Mouse (Mus musculus): ENCODE measurements around the gene Fuk. TPM values are rescaled to one million over a fixed set of nuclear protein-coding genes. Genes with fewer than 3 reads are reported as not detected.
A peak's percentile ranks its signal among the peaks of the same experiment; 100 is the strongest.

Fuk gene
- polyA plus RNA-seq (2012; rRNA removed): 12.9 and 15.6 TPM in 2 replicates

DNA sequence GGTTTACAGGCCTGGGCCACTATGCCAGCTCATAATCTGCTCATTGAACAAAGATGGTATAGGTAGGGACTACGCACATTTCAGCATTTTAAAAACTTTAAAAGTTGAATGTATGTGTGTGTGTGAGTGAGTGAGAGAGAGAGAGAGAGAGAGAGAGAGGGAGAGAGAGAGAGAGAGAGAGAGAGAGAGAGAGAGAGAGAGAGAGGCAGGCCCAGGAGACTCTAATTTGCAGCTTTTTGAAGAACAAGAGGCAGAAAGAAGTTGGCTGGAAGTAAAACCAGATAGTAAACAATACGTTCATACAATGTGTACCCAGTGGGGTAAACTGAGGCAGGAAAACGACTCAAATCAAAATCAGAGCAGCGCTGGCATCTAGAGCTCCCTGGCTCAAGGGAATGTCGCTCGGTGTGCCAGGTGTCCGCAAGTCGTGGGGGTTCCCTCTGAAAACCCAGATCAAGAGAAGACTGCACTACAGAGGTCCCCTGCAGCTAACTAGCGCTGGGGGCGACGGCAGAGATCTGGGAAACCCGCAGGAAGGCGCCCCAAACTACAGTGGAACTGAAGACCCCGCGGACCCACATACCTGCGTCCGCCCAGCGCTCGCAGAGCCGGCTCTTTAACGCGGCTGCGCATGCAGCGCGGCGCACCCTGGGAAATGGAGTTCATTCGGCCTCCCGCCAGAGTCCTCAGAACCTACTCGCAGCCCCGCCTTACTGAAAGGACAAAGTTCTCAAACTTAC, at the start of gene Fuk:
Gene Fuk (minus strand): TSS at position 650 of the 740 bp plus-strand sequence.
- TF ChIP-seq POLR2A (IDR thresholded peaks at IDR 0.05; ENCODE audit: low read depth, low read length) (no peak), CTCF (IDR thresholded peaks at IDR 0.05; ENCODE audit: extremely low read depth, insufficient read depth, insufficient read length, insufficient replicate concordance) (no peak)
- peak within 1 kb of the TSS; percentile 28; the same call in 1 of the 2 replicates for H3K27ac ChIP-seq (ENCODE audit: insufficient read depth, low read length)
- WGBS: 3% methylated on average over 30 of the region's 30 CpGs

DNA sequence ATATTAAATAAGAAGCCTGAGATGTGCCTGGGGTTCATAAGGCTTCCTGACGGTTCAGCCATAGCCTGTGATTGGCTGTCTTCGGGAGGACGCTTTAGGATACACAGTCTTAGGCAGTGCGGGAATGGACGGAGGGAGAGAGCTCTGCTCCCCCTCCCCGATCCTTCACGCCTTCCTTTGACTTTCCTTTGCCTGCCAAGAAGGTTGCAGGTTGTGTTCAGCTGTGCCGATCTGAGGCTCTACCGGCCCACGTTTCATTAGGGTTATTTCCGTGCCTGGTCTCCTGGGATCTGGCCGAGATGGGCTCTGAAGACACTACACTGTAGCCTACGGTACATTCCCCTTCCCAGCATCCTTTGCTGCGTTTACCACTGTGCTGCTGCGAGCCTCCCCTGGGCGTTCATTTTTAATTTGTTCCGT, 47.8 kb upstream of the Fuk start:
- peaks cover 5% of the 10 kb centered on the region; the same call in 1 of the 2 replicates for H3K4me1 ChIP-seq (ENCODE audit: control insufficient read depth, insufficient read depth, insufficient read length)
- peak overlapping the region; percentile 6; the same call in 1 of the 2 replicates for H3K27ac ChIP-seq (ENCODE audit: insufficient read depth, low read length)
- H3K27me3 ChIP-seq (ENCODE audit: control insufficient read depth, insufficient read depth, low read length): no peaks in the 10 kb centered on the region
- 42% methylated on average over 17 of the region's 17 CpGs for WGBS
- H3K36me3 ChIP-seq (ENCODE audit: control insufficient read depth, insufficient read depth, low read length): no peaks in the 10 kb centered on the region
- TF ChIP-seq CTCF (IDR thresholded peaks at IDR 0.05; ENCODE audit: extremely low read depth, insufficient read depth, insufficient read length, insufficient replicate concordance): no peak
- no peak for TF ChIP-seq POLR2A (IDR thresholded peaks at IDR 0.05; ENCODE audit: low read depth, low read length)
- peak overlapping the region; percentile 21; the same call in 1 of the 2 replicates for H3K4me3 ChIP-seq (ENCODE audit: extremely low read depth, insufficient read depth, insufficient read length)
- peak in 1 of 2 experiments; percentile 74 for DNase-seq (ENCODE audit: low read depth in 1 of 2, low spot score in 2 of 2)

More for the DNA sequence above, at the start of gene Fuk:
- no peaks in the 10 kb centered on the region for H3K4me1 ChIP-seq (ENCODE audit: control insufficient read depth, insufficient read depth, insufficient read length)
- H3K4me3 ChIP-seq (ENCODE audit: extremely low read depth, insufficient read depth, insufficient read length): peak within 1 kb of the TSS; percentile 98
- 0 out of 2 replicates have a peak, but pooled peaks cover 2% of the 10 kb centered on the region for H3K36me3 ChIP-seq (ENCODE audit: control insufficient read depth, insufficient read depth, low read length)
- peak in 1 of 2 experiments; percentile 82 for DNase-seq (ENCODE audit: low read depth in 1 of 2, low spot score in 2 of 2)
- H3K27me3 ChIP-seq (ENCODE audit: control insufficient read depth, insufficient read depth, low read length): no peaks in the 10 kb centered on the region

DNA sequence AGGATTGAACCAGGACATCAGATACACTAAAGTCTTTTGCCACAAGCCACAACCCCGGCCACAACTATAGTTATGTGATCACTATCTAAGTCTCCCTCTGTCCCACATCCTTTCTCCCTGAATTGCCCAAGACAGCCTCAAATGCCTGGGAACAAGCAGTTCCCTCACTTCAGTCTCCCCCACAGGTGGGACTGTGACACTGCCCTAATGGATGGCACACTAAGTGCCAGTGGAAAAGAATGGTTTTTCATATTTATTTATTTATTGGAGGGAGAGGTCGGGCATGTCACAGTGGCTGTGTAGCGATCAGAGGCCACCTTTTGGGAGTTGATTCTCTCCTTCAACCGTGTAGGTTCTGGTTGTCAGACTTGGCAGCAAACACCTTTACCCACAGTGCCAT, 43.4 kb upstream of the Fuk start:
- no peak for DNase-seq (ENCODE audit: low read depth in 1 of 2, low spot score in 2 of 2)
- no peaks in the 10 kb centered on the region for H3K27me3 ChIP-seq (ENCODE audit: control insufficient read depth, insufficient read depth, low read length)
- H3K4me3 ChIP-seq (ENCODE audit: extremely low read depth, insufficient read depth, insufficient read length): no peak overlapping the region
- no peak overlapping the region for H3K27ac ChIP-seq (ENCODE audit: insufficient read depth, low read length)
- 66% methylated on average over 4 of the region's 4 CpGs for WGBS
- H3K4me1 ChIP-seq (ENCODE audit: control insufficient read depth, insufficient read depth, insufficient read length): peaks cover 11% of the 10 kb centered on the region; the same call in 1 of the 2 replicates
- no peaks in the 10 kb centered on the region for H3K36me3 ChIP-seq (ENCODE audit: control insufficient read depth, insufficient read depth, low read length)
- no peak for TF ChIP-seq POLR2A (IDR thresholded peaks at IDR 0.05; ENCODE audit: low read depth, low read length)
- TF ChIP-seq CTCF (IDR thresholded peaks at IDR 0.05; ENCODE audit: extremely low read depth, insufficient read depth, insufficient read length, insufficient replicate concordance): no peak

DNA sequence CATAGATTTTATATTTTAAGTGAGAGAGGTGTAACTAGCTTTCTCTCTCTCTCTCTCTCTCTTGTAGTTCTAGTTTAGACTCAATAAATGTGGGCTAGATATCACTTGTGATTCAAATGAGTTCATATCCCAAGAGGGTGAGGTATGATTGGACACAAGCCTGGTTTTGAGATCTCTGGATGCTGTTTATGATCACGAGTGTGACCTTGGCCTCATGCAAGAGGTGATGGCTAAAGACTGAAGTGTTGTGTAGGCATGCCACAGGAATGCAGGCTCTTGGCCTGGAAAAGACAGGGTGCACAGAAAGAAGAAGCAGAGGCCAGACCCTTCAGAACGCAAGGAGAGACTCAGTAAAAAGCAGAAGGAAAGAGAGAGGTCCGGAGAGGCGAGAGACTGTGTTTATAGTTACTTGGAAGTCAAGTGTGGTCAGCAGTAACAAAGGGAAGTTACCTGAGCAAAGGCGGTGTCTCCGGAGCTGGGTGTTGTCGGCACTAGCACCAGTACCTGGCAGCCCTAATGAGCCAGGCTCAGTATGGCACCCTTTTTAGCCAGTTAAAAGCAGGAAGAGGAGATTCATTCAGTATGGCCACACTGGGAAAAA, 42.1 kb upstream of the Fuk start:
- DNase-seq (ENCODE audit: low read depth in 1 of 2, low spot score in 2 of 2): no peak
- Histone ChIP-seq H3K36me3 (ENCODE audit: control insufficient read depth, insufficient read depth, low read length) (no peaks in the 10 kb centered on the region), H3K4me1 (ENCODE audit: control insufficient read depth, insufficient read depth, insufficient read length) (peaks cover 7% of the 10 kb centered on the region; the same call in 1 of the 2 replicates), H3K4me3 (ENCODE audit: extremely low read depth, insufficient read depth, insufficient read length) (no peak overlapping the region), H3K27ac (ENCODE audit: insufficient read depth, low read length) (no peak overlapping the region), H3K27me3 (ENCODE audit: control insufficient read depth, insufficient read depth, low read length) (no peaks in the 10 kb centered on the region)
- TF ChIP-seq CTCF (IDR thresholded peaks at IDR 0.05; ENCODE audit: extremely low read depth, insufficient read depth, insufficient read length, insufficient replicate concordance) (no peak), POLR2A (IDR thresholded peaks at IDR 0.05; ENCODE audit: low read depth, low read length) (no peak)
- 19% methylated on average over 7 of the region's 7 CpGs for WGBS

DNA sequence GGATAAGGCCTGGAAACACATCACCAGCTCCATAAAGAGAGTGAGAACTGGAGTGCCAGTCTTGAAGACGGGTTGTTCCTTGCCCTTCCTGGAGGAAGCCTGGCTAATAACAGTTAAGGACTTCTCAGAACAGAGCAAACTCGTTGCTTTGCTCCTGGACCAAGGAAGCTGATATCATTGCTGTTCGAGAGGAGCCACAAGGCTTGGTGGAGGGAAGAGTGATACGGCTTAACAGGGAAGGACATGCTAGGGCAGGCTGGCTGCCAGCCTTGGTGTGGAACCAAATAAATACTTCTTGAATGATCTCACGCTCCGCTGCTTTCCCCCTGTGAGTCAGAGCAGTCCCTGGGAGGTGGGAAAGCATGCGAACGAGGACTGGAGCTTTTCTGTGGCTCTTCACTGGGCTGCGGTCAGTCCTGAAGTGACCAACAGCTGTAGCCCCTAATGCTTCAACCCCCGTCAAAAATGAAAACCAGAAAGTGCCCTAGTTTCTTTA, 39.2 kb upstream of the Fuk start:
- H3K27me3 ChIP-seq (ENCODE audit: control insufficient read depth, insufficient read depth, low read length): no peaks in the 10 kb centered on the region
- H3K27ac ChIP-seq (ENCODE audit: insufficient read depth, low read length): no peak overlapping the region
- WGBS: 49% methylated on average over 10 of the region's 10 CpGs
- peaks cover 20% of the 10 kb centered on the region; the same call in 1 of the 2 replicates for H3K4me1 ChIP-seq (ENCODE audit: control insufficient read depth, insufficient read depth, insufficient read length)
- no peak overlapping the region for H3K4me3 ChIP-seq (ENCODE audit: extremely low read depth, insufficient read depth, insufficient read length)
- DNase-seq (ENCODE audit: low read depth in 1 of 2, low spot score in 2 of 2): peak in 1 of 2 experiments; percentile 21
- TF ChIP-seq POLR2A (IDR thresholded peaks at IDR 0.05; ENCODE audit: low read depth, low read length): no peak
- no peak for TF ChIP-seq CTCF (IDR thresholded peaks at IDR 0.05; ENCODE audit: extremely low read depth, insufficient read depth, insufficient read length, insufficient replicate concordance)
- no peaks in the 10 kb centered on the region for H3K36me3 ChIP-seq (ENCODE audit: control insufficient read depth, insufficient read depth, low read length)

DNA sequence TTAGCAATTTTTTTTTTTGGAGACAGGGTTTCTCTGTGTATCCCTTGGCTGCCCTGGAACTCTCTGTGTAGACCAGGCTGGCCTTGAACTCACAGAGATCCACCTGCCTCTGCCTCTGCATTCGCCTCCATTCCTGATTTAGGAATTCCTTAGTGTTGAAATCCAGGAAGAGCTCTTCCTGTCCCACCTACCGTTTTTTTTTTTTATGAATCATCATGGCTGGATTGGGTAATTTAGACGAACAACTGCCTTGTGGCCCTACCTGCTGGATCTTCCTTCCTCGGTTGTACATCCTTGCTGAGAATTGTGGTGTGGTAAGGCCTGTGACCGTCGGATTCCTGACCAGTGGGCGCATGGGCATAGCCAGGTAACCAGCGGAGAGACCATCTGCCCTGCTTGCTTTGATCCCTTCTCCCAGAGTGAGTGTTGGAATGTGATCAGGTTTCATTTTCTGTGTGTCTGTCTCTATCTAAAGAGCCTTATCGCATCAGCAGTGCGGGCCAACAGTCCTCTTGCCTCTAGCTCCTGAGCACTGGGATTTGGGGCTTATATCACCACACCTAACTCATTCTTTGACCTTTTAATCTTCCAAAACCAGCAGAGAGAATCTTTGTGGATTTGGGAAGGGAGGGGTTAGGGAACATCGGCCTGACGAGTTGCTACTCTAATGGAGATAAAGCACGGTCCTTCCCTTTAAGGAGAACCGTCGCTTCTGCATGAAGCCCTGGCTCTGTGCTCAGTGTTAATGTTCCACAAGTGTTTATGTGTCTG, 38.6 kb upstream of the Fuk start:
- Histone ChIP-seq H3K27ac (ENCODE audit: insufficient read depth, low read length) (no peak overlapping the region), H3K4me1 (ENCODE audit: control insufficient read depth, insufficient read depth, insufficient read length) (peaks cover 20% of the 10 kb centered on the region; the same call in 1 of the 2 replicates), H3K36me3 (ENCODE audit: control insufficient read depth, insufficient read depth, low read length) (no peaks in the 10 kb centered on the region), H3K4me3 (ENCODE audit: extremely low read depth, insufficient read depth, insufficient read length) (no peak overlapping the region), H3K27me3 (ENCODE audit: control insufficient read depth, insufficient read depth, low read length) (no peaks in the 10 kb centered on the region)
- DNase-seq (ENCODE audit: low read depth in 1 of 2, low spot score in 2 of 2): no peak
- 83% methylated on average over 15 of the region's 15 CpGs for WGBS
- TF ChIP-seq CTCF (IDR thresholded peaks at IDR 0.05; ENCODE audit: extremely low read depth, insufficient read depth, insufficient read length, insufficient replicate concordance): no peak
- no peak for TF ChIP-seq POLR2A (IDR thresholded peaks at IDR 0.05; ENCODE audit: low read depth, low read length)

All from spleen, adult 2 months (tissue).